ENCODE assay signal across 8 mouse cellular contexts in genomic region chr9:15015223-15015956, GRCm38 (mm10). TPM values are rescaled to one million over a fixed set of nuclear protein-coding genes. Genes with fewer than 3 reads are reported as not detected.
A peak's percentile ranks its signal among the peaks of the same experiment; 100 is the strongest.
DNase-seq lines count a peak whose midpoint lies in the region; ATAC-seq and TF ChIP-seq lines count a peak whose summit lies in the region.

No protein-coding gene starts in this region.

- H3K4me2 ChIP-seq in liver, embryonic 12.5 days, result no peak overlapping the region
- no peak overlapping the region for H3K4me2 ChIP-seq in forebrain, embryonic 16.5 days (ENCODE audit: low read length)
- no peak overlapping the region for H3K4me2 ChIP-seq in intestine, embryonic 15.5 days (replicated peaks)

- DNase-seq in liver, adult 2 months (ENCODE audit: extremely low read depth, low read depth, low spot score), result peak; percentile 48
- DNase-seq in cerebellum, adult 11 months, result peak; percentile 44
- peak; percentile 77 for DNase-seq in left cerebral cortex, postnatal 4 days
- DNase-seq in natural killer cell, adult 2 months (ENCODE audit: low spot score in 2 of 2), result peak; percentile 67 to 73
- DNase-seq in spleen, postnatal 4 days (ENCODE audit: low spot score in 2 of 2), result peak; percentile 62 to 85

- H3K4me3 ChIP-seq in liver, adult 2 months (ENCODE audit: insufficient read depth, low read depth, low read length), result no peak overlapping the region
- H3K4me3 ChIP-seq in liver, embryonic 12.5 days, result no peak overlapping the region
- no peak overlapping the region for H3K4me3 ChIP-seq in forebrain, embryonic 16.5 days (replicated peaks; ENCODE audit: low read length)
- no peak overlapping the region for H3K4me3 ChIP-seq in intestine, embryonic 15.5 days (replicated peaks)

- 52% methylated on average over 7 of the region's 7 CpGs for WGBS in liver, adult 2 months
- 47% methylated on average over 7 of the region's 7 CpGs for whole genome bisulfite sequencing in liver, embryonic 12.5 days (ENCODE audit: insufficient replicate concordance)
- WGBS in forebrain, embryonic 16.5 days, result 52% methylated on average over 7 of the region's 7 CpGs
- WGBS in intestine, embryonic 15.5 days, result 55% methylated on average over 7 of the region's 7 CpGs

- no peak overlapping the region for H3K27ac ChIP-seq in liver, adult 2 months (replicated peaks; ENCODE audit: insufficient read depth, low read depth, low read length)
- H3K27ac ChIP-seq in liver, embryonic 12.5 days, result no peak overlapping the region
- no peak overlapping the region for H3K27ac ChIP-seq in forebrain, embryonic 16.5 days (ENCODE audit: low read length)
- no peak overlapping the region for H3K27ac ChIP-seq in intestine, embryonic 15.5 days

- no peak for TF ChIP-seq POLR2A in liver, adult 2 months (IDR thresholded peaks at IDR 0.05; ENCODE audit: extremely low read depth, insufficient read depth, low read length)

- no peak for ATAC-seq in liver, embryonic 12.5 days
- peak; percentile 76 for ATAC-seq in forebrain, embryonic 16.5 days
- ATAC-seq in intestine, embryonic 15.5 days, result peak; percentile 50; the same call in 1 of the 2 replicates

- H3K9ac ChIP-seq in liver, adult 2 months (ENCODE audit: low read depth, low read length), result no peak overlapping the region
- H3K9ac ChIP-seq in liver, embryonic 12.5 days, result no peak overlapping the region
- H3K9ac ChIP-seq in forebrain, embryonic 16.5 days (replicated peaks; ENCODE audit: low read depth, low read length), result no peak overlapping the region
- no peak overlapping the region for H3K9ac ChIP-seq in intestine, embryonic 15.5 days

- intact Hi-C loops in left cerebral cortex, postnatal 4 days (cut with DNase I), result loop anchor here (10.0 kb wide), 1 partner anchor 231 kb away; the partner anchor contains the start of genes Ankrd49 and Mre11a

- H3K4me1 ChIP-seq in liver, adult 2 months (ENCODE audit: control insufficient read depth, insufficient read depth, low read length), result no peaks in the 10 kb centered on the region
- H3K4me1 ChIP-seq in liver, embryonic 12.5 days, result peaks cover 10% of the 10 kb centered on the region; the same call in 1 of the 2 replicates
- no peaks in the 10 kb centered on the region for H3K4me1 ChIP-seq in forebrain, embryonic 16.5 days (replicated peaks; ENCODE audit: control insufficient read depth, insufficient read depth, low read length)
- H3K4me1 ChIP-seq in intestine, embryonic 15.5 days (replicated peaks), result no peaks in the 10 kb centered on the region

- no peaks in the 10 kb centered on the region for H3K36me3 ChIP-seq in liver, adult 2 months (ENCODE audit: control insufficient read depth, insufficient read depth, low read length)
- peaks cover 7% of the 10 kb centered on the region; the same call in 1 of the 2 replicates for H3K36me3 ChIP-seq in liver, embryonic 12.5 days
- no peaks in the 10 kb centered on the region; the same call in 1 of the 2 replicates for H3K36me3 ChIP-seq in forebrain, embryonic 16.5 days (ENCODE audit: control insufficient read depth, insufficient read depth)
- no peaks in the 10 kb centered on the region for H3K36me3 ChIP-seq in intestine, embryonic 15.5 days

- TF ChIP-seq CTCF in liver, adult 2 months (IDR thresholded peaks at IDR 0.05; ENCODE audit: low read depth, low read length), result peak; percentile 77

- H3K79me2 ChIP-seq in liver, adult 2 months (ENCODE audit: control insufficient read depth, insufficient read depth, low read length), result no peaks in the 10 kb centered on the region

- H3K27me3 ChIP-seq in liver, adult 2 months (ENCODE audit: control insufficient read depth, insufficient read depth, low read length), result no peaks in the 10 kb centered on the region
- H3K27me3 ChIP-seq in liver, embryonic 12.5 days (replicated peaks), result no peaks in the 10 kb centered on the region
- no peaks in the 10 kb centered on the region for H3K27me3 ChIP-seq in forebrain, embryonic 16.5 days (replicated peaks; ENCODE audit: control insufficient read depth, insufficient read depth, low read length)
- no peaks in the 10 kb centered on the region for H3K27me3 ChIP-seq in intestine, embryonic 15.5 days (replicated peaks)

- no peaks in the 10 kb centered on the region for H3K9me3 ChIP-seq in liver, embryonic 12.5 days (replicated peaks)
- H3K9me3 ChIP-seq in forebrain, embryonic 16.5 days (ENCODE audit: control insufficient read depth, low read length), result no peaks in the 10 kb centered on the region
- H3K9me3 ChIP-seq in intestine, embryonic 15.5 days, result no peaks in the 10 kb centered on the region

RNA-seq across cellular contexts. Expression of gene Panx1, which starts 29.9 kb away (rescaled TPM):
- 1.0 and 1.7 TPM in 2 replicates for total RNA-seq in liver, adult 2 months (2014; rRNA removed)
- 0.88 and 1.0 TPM in 2 replicates for polyA plus RNA-seq in liver, adult 2 months (2012; rRNA removed)
- 13.1 and 14.1 TPM in 2 replicates for polyA plus RNA-seq in liver, embryonic 12.5 days (2016; fragmentation: Nextera tagmentation; extraction: Ambion mirVana)
- polyA plus RNA-seq in forebrain, embryonic 16.5 days (2015; fragmentation: Nextera tagmentation; extraction: Ambion mirVana), result 136 and 138 TPM in 2 replicates
- 39.9 and 44.4 TPM in 2 replicates for polyA plus RNA-seq in intestine, embryonic 15.5 days (2015; fragmentation: Nextera tagmentation; extraction: Ambion mirVana)
- total RNA-seq in left cerebral cortex, postnatal 4 days (2021), result 100 to 1,000 TPM; 131 to 140 TPM
